Mouse (Mus musculus) lung, postnatal 0 days (tissue): ENCODE measurements at regions not wholly inside any gene's neighbourhood (a gene's known extent, or its start where the extent isn't known, plus 50 kb on each side); places are given as distances from the start of the nearest gene placed in this dataset.

Experiments
- CTCF ChIP-seq: IDR thresholded peaks from 2 replicates; pipeline ENCODE4 v1.5.1; 2016; ENCODE audit warnings: antibody characterized with exemption, mild to moderate bottlenecking
- EP300 ChIP-seq: IDR thresholded peaks from 2 replicates; pipeline ENCODE4 v1.6.1; 2016; ENCODE audit warnings: antibody characterized with exemption, mild to moderate bottlenecking, control low read depth

DNA sequence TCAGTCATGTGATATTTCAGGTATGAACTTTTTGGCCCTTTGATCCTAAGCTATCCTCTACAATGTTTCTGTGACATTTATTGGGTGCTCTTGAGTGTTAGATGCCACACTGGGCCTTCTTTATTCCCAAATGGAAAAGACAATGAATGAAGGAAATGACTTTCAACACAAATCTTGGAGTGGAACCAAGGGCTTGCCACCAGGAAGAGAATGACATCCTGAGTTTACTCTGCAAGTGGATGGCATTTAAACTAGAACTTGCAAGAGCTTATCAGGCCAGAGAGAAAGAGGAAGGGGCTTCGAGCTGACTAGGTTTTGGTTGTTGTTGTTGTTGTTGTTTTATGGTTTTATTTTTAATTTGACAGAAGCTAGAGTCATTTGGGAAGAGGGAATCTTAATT lies 56.1 kb upstream of the Rmdn2 start:
- no peak for TF ChIP-seq CTCF
- TF ChIP-seq EP300 = peak; percentile 52; the same call in 1 of the 2 replicates
